Mouse (Mus musculus) kidney, adult 18-20 months (tissue): ENCODE results near the gene Zfp57.
"Not testable (repeated sequence)": the region's sequence is repeated elsewhere in the genome, so short reads cannot be mapped to it uniquely, and the experiment has no call there.

ENCODE experiments used
- DNase-seq: peaks from one replicate; pipeline ENCODE4 v3.0.0; 2021

Zfp57 gene

GRCm38 (mm10) chr17:37000863-37001262 lies at the start of gene Zfp57:
Gene Zfp57, plus strand, starts transcription at chr17:37001163.
- no peak for DNase-seq

DNA sequence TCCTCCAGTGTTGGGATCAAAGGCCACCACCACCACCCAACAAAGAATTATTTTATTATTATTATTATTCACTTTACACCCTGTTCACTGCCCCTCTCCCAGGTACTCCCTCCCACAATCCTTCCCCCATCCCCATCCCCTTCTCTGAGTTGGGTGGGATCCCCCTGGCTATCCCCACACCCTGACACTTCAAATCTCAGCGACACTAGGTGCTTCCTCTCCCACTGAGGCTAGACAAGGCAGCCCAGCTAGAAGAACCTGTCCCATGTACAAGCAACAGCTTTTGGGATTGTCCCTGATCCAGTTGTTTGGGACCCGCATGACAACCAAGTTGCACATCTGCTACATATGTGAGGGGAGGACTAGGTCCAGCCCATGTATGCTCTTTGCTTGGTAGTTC lies 48.3 kb upstream of the Zfp57 start:
- DNase-seq, result no peak

DNA sequence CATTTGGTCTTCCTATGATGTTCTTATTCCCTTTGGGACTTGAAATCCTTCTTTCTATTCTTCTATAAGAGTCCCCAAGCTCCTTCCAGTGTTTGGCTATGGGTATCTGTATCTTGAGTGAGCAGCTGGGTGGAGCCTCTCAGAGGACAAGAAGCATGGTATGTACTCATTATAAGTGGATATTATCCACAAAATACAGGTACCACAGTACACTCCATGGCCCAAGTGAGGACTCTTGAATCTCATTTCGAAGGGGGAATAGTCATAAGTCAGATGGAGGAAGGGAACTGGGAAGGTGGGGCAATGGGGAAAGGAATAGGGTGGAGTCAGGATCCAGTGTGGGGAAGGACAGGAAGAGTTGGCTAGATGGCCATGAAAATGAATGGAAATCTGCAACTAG lies 47.9 kb upstream of the Zfp57 start:
- DNase-seq, result no peak

DNA sequence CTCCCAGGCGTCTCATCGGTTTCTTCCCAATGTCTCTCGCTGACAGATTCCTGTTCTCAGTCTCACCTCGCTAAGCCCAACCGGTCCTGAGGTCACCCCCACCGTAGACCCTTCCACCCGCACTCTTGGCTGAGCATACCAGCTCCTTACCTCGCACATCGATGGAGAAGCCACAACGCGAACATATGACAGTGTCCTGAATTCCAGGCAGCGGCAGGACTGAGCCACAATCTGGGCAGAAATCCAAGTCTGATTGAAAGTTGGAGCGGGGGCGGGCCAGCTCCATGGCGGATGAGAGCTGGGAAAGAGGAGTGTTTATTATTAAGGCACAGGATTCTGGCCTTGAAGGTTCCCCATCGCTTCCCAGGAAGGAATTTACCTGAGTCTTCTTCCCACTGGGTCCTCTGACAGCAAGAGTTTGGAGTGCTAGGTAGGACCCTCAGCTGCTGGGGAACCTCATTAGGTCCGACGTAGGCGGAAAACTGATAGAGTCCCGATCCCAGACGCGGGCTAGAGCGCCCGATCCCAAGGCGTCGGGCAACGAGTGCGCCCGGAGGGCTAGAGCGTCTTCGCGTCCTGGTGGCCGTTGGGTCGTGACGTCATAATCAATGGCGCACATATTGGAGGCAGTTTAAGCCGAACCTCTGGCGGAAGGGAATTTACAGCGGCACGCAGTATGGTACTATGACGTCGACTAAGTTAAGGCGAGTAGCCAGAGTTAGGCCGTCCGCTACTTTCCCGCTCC lies 42.8 kb upstream of the Zfp57 start, which contains the start of the genes Znrd1 and Znrd1as:
TSS of gene Znrd1 (minus strand) at position 561 of the 745 bp plus-strand sequence.
TSS of gene Znrd1as (plus strand) at position 594 of the 745 bp plus-strand sequence.
- peak; percentile 93 for DNase-seq

GRCm38 (mm10) chr17:36958884-36959283 lies 42.1 kb upstream of the Zfp57 start:
- no peak for DNase-seq

- no peak for DNase-seq
These were observed 39.8 kb upstream of the Zfp57 start for GRCm38 (mm10) chr17:36961125-36961524.

DNA sequence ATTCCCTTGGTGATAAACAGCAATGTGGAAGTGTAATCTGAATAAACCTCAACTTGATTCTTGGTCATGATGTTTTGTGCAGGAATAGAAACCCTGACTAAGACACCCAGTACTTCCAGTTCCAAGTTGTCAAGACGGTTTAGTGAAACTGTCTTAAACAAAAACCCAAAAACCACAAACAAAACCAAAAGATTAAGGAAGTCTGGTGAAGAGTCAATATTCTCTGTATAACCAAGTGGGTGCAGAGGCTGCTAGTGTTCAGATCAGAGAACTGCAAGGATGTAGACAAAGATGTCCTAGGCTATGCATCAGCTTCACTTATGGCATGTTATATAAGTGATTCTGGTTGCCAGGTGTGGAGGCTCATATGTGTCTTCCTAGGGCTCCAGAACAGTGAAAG lies 34.1 kb upstream of the Zfp57 start:
- no peak for DNase-seq

- no peak for DNase-seq
These were observed 30.6 kb upstream of the Zfp57 start for GRCm38 (mm10) chr17:36970316-36970890.

DNA sequence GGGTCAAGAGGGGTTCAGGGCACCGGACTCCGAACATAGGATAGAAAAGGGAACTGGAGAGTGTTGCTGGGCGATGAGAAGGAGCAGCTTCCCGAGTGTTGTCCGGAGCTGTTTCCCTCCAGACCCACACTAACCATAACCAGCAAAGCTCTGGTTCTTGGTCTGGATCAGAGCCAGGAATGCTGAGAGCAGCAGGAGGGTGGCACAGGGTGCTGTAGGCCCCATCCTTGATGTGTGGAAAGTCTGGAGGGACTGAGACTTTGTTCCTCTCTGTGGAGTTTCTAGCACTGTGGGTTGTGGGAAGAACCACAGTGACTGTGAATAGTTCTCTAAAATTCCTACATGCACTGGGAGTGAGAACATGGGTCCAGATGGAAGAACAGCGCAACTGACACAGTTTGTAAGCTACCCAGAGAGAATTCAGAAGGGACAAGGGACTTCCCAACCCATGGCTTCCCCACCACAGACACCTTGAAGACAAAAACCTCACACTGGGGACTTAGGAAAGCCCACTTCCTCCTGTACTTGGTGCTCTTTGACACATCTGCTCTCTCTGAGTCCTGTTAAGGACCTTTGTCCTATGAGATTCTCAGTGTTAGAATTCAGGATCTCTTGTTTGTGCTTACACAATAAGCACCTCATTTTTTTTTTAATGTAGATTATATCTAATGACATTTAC lies 29.7 kb upstream of the Zfp57 start:
- no peak for DNase-seq

DNA sequence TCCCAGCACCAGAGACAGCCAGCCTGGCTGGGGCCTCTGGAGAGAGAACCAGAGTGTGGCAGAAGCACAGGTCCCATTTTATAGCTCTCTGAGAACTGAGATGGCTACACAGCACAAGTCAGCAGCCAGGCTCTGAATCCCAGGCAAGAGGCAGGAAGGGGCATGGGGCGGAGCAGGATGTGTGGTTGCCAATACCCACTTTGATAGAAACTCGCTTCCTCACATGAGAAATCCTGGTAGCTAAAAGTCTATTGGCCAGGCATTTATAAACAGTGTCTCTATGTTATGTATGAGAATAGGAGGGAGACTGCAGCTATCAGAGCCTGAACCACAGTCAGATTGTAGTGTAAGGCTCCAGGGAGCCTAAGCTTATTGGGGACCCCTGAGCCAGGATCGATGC lies 28.2 kb upstream of the Zfp57 start:
- no peak for DNase-seq

DNA sequence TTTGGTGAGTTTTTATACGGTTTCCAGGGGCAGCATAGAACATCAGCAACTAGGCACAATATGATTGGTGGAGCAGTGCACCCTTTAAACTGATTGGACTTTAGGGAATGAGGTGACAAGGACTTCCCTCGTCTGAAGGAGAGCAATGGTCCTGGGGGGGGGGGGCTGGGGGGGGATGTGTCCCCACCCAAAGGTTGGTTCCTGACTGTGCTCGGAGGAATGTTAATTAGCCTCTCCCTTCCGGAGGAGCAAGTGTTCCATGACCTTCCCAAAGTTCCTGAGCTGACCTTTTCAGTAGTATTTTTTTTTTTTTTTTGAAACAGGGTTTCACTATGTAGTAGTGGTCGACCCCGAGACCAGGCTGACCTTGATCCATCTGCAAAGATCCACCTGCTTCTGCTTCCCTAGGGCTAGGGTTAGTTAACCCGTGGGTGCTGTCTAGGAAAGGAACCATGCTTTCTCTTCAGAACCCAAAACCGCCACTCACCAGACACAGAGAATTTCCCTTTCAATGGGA lies 27.6 kb upstream of the Zfp57 start:
- no peak for DNase-seq

DNA sequence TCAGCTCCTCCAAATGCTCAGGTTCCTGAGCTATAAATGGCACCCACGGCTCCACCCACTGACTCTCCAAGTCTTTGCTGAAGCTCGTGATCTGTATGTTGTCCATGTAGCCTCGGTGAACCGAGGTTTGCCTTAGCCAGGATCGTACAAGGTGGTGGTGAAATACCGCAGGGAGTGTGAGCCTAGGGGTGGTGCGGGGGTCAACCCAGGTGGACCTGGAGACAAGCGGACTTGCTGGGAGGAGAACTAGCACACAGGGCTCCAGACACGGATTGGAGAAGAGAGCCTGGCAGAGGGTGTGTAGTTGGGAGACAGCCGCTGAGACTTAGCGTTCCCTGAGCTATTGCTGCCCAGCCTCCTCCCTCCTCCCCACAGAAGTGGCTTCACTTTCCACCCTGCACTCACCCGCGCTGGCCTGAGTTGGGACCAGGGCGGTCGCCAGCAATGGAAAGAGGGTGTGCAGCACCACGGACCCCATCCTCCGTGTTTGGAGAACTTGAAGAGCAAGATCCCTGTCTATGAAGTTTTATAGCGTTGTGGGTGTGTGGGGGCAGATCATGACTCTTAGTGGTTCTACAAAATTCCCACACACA lies 19.6 kb upstream of the Zfp57 start, which contains the start of gene 2410137M14Rik:
TSS of gene 2410137M14Rik (minus strand) at position 17 of the 593 bp plus-strand sequence.
- DNase-seq, result no peak

- DNase-seq, result no peak
These were observed 19.1 kb upstream of the Zfp57 start for GRCm38 (mm10) chr17:36981845-36982244.

GRCm38 (mm10) chr17:36982253-36983155 lies 18.5 kb upstream of the Zfp57 start:
- no peak for DNase-seq

GRCm38 (mm10) chr17:36988475-36988874 lies 12.5 kb upstream of the Zfp57 start:
- DNase-seq, result no peak

GRCm38 (mm10) chr17:36989437-36989836 lies 11.5 kb upstream of the Zfp57 start, which contains the start of gene H2-M5:
Gene H2-M5, minus strand, starts transcription at chr17:36989537.
- no peak for DNase-seq

DNA sequence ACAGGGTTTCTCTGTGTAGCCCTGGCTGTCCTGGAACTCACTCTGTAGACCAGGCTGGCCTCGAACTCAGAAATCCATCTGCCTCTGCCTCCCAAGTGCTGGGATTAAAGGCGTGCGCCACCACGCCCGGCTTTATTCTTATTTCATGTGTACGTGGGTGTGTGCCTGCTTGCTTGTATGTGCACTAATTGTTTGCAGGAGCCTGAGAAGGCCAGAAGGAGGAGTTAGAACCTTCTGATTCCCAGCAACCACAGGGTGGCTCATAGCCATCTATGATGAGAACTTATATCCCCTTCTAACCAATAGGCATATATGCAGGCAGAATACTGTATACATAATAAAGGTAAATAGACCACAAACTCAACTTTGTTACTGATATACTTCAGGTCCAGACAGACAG lies 10.3 kb upstream of the Zfp57 start:
- not testable (repeated sequence) for DNase-seq

- no peak for DNase-seq
These were observed 8.4 kb upstream of the Zfp57 start for GRCm38 (mm10) chr17:36992336-36993104.

DNA sequence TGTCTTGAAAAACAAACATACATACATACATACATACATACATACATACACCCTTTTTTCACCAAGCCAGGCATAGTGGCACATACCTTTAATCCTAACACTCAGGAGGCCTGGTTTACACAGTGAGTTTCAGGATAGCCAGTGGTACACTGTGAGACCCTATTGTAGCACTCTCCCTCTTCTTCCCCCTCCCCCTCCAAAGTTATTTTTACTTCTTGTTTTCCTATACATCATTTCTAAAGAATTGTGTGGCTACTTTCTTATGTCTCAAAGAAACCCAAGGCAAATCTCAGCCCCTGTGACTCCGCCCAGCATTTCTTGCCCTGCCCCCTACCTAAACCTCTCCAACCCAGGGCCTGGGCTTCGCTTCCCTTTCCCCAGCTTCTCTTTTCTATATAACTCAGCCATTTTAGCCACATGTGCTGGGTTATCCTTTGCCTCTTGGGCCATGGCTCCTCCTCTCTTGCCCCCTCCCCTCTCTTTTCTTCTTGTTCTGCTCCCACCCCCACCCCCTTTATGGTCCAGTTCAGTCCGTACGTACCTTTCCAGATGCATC lies 7.1 kb upstream of the Zfp57 start:
- no peak for DNase-seq

DNA sequence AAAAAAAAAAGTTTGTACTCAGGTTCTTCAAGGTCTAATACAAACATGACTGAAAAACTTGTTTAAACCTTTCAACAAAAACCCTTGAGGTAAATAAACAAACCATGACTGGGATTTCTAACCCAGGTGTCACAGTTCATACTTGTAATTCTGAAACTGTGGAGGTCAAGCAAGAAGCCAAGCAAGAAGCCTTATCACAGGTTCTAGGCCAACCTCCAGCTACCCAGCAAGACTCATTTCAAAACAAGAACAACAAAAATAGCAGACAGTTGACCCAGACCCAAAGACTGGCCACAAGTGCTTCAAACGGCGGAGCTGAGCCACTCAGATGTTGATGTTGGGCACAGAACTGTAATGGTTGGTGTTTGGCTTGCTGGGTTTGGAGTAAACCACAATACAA lies 6.4 kb upstream of the Zfp57 start:
- DNase-seq, result no peak

- no peak for DNase-seq
These were observed 5.5 kb upstream of the Zfp57 start for GRCm38 (mm10) chr17:36995448-36995847.
